Mouse (Mus musculus): ENCODE measurements at regions not wholly inside any gene's neighbourhood (a gene's known extent, or its start where the extent isn't known, plus 50 kb on each side); places are given as distances from the start of the nearest gene placed in this dataset.

- no peak for DNase-seq (ENCODE audit: low spot score in 2 of 2)
These were observed 231.7 kb downstream of the Btg1 start for GRCm38 (mm10) chr10:96848496-96848895.

GRCm38 (mm10) chr10:96860366-96860765, 243.6 kb downstream of the Btg1 start:
- no peak for DNase-seq (ENCODE audit: low spot score in 2 of 2)

DNA sequence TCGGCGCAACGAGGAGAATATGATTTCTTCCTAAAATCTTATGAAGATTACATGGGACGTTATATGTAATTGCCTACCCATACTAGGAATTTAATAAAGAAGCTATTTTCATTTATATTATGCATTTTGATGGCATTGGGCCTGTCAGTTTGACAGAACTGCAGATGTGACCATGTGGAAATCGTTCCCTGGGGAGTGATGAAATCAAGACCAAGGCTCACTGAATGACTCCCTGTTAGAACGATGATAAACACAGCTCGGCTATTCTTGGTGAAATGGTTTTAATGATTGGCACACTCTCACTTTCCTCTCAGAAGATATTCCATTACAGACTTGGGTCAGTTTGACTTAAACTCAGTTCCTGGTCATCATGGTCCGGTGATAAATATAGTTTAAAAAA, 246.4 kb downstream of the Btg1 start:
- no peak for DNase-seq (ENCODE audit: low spot score in 2 of 2)

DNA sequence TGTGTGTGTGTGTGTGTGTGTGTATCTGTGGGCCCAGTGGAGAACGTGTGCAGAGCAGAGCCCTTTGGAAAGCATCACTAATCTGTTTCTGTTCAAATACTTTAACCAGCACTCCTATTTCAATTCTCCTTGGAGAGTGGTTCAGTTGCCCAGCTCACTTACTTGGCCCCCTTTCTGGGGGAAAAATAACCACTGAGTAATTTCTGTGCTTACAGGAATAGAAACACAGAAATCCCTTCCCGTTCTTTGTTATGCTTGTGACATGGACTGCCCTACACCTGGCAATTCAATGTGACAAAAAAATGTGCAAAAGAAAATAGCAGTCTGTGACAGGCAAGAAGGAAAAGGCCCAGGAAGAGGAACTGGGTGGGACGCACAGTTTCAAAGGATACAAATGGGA, 249.7 kb downstream of the Btg1 start:
- DNase-seq (ENCODE audit: low spot score in 2 of 2): no peak

DNA sequence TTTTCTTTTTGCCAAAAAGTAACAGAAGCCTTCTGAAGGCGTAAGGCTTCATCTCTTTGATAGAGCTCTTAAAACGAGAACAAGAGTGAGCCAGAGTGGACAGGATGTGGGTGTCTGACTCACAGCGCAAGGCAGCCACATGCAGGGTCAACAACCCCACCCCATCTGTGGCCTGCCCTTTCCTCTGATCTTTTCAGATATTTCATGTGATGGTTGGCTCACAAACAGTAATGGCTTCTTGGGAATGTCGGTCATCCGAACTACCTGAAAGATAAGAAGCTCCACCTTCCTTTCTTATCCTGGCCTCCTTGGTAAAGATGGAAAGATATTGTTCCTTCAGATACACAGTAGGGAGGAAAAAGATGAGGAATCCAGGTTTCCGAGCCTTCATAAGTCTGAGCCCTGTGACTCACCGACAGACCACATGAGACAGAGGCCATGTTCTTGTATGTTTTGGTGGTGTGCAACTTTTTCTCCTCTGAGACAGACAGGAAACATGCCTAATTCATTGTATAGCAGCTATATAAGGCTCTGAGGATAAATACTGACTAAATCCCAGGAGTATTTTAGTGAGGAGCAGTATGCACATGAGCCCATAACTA, 254.9 kb downstream of the Btg1 start:
- no peak for DNase-seq (ENCODE audit: low spot score in 2 of 2)

GRCm38 (mm10) chr10:96874646-96875045, 257.8 kb downstream of the Btg1 start:
- no peak for DNase-seq (ENCODE audit: low spot score in 2 of 2)

DNA sequence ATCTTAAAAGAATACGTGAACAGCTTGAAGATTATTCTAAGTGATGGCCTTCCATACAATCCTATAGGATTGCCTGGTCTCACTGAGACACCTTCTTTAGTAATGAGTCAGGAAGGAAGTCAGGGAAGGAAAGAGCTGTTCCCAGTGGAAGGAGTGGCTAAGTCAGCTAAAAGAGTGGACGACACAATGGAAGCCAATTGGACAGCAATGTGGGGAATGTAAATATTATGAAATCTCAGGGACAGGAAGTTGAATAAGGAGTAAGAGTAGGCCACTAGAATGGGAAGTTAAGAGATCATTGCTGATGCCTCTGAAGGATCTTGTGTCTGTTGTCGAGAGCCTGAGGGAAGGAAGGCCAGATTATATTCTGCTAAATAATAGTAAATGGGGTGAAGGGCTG, 258.9 kb downstream of the Btg1 start:
- no peak for DNase-seq (ENCODE audit: low spot score in 2 of 2)

GRCm38 (mm10) chr10:96879425-96879824, 262.6 kb downstream of the Btg1 start:
- DNase-seq (ENCODE audit: low spot score in 2 of 2): no peak

DNA sequence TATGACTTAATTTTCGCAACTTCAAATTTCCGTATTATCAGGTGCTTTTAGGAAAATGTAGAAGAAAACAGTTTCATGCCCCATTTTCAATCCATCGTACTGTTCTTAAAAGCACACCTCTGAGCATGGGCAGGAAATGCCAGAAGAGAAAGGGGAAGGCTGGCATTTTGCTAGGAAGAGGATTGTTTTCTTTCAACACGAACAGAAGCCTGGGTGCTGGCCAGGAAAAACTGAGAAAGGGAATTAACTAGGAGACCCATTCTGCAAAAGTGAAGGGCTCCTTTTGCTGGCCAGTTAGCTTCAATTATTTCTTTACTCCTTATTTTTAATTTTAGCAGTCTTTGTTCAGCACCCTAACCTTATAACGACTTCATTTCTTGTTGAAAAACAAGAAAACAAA, 264.0 kb downstream of the Btg1 start:
- no peak for DNase-seq (ENCODE audit: low spot score in 2 of 2)

DNA sequence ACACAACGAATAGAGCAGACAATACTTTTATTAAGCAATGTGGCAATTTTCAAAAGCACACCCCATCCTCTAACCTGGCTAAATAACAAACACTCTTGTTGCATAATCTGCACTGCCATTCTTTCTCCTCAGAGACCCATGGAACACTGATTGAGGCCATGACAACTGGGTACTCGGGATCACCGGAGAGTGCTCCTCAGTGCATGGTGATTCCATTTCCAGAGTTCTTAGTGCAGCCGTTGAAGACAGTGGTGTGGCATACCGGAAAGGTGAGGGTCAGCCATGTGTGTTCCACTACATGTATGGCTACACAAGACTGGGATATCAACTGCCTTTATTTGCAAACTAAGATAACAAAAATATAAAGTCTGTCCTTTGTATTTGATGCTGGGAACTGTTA, 264.4 kb downstream of the Btg1 start:
- no peak for DNase-seq (ENCODE audit: low spot score in 2 of 2)

DNA sequence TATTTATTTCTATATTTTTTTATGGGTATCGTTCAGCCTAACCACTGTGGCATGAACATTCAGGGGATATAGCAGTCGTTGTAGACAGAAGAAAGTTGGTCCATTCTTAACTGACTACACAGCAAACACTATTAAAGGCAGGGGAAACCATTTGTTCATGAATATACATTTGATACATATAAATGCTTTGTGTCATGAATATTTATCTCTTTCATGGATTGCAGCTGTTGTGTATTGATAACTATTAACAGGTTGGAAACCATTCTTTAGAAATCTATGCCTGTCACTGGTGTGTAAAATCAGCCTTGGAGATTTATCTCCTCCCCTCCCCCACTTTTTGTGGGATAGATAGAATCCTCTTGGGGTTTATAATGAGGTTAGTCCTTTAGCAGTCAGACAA, 264.9 kb downstream of the Btg1 start:
- DNase-seq (ENCODE audit: low spot score in 2 of 2): no peak

DNA sequence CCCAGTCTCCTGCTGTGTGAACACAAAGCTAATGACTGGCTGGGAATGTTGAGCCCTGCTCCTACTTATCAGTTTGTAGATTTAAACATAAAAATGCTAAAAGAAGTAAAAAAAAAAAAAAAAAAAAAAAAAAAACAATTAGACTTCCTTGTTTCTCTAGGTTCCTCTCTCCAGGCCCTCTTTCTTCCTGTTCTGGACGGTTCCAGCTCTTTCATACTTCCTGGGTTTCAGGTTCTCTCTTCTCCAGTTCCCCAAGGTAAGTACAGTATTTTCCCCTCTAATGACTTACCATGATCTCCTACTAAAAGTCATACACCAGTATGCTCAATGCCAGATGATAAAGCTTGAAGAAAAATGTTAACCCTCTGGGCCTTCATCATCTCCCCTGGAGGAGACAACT, 284.3 kb downstream of the Btg1 start:
- no peak for DNase-seq (ENCODE audit: low spot score in 2 of 2)

DNA sequence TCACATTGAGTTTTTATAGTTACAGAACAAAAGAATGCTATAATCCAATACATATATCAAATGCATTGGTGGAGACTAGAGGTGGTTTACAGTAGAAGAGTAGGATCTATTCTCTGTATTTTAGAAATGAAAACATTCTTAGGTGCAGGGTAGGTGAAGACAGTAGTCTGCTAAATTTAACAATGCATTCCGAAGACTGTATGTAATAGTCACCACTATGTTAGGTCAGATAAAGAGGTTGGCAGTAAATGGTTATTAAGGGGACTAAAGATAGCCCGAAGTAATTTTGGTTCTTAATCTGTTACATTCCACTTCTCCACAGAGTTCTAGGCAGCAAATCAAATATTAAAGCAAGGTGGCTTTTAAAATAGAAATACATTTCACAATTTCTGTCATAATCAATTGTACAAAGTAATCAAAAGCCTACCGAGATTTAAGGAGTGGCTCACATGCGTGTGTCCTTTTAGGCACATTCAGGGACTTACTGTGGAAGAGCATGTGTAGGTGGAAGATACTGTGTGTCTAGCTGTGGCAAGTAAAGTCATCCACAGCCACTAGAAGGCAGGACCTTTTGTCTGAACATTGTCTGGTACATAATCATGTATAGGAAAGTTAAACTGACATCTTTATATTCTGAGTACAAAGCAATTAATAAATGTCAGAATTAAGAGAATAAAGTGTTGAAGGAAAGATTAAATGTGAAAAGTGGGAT, 288.4 kb downstream of the Btg1 start:
- DNase-seq (ENCODE audit: low spot score in 2 of 2): no peak

DNA sequence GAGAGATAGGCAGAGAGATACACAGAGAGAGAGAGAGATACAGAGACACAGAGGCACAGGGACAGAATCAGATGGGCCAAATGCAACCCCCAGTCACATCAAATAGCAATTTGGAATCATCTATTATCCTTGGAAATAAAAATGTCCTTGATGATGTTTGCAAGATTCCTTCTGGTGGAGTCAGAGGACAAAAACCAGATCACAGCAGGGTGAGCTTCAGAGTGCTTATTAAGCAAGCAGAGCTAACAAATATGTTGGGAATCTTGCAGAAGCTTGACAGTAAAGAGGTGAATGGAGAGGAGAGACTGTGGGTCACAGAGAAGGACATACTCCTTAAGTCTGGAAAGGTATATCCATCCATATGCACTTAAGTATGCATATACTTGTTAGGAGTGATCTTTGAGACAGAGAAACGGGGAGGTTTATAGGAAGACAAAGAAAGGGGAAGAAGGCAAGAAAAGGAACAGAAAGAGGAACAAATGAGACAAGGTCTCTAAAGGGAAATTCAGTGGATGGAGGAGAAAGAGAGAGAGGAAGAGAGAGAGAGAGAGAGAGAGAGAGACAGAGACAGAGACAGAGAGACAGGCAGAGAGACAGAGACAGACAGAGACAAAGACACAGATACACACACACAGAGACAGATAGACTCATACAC, 293.0 kb downstream of the Btg1 start:
- DNase-seq (ENCODE audit: low spot score in 2 of 2): no peak

GRCm38 (mm10) chr10:96921181-96921580, 304.4 kb downstream of the Btg1 start:
- no peak for DNase-seq (ENCODE audit: low spot score in 2 of 2)

- no peak for DNase-seq (ENCODE audit: low spot score in 2 of 2)
These were observed 307.5 kb downstream of the Btg1 start for GRCm38 (mm10) chr10:96924266-96924672.

DNA sequence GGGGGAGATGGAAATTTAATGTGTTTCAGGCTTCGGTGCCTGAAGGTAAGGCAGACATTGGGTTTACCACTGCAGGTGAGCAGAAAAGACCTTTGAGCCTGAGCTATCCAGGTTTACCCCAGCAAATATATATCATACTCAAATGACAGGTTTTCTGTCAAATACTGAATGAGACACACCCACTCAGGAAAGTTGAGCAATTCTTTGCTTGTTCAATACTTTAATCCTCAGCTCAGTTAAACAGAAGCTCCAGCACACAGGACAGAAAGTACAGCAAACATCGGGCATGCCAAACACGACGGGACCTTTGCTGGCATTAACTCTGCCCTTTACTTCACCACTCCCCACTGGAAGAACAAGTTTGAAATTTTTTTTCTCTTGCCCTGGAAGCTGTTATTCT, 307.9 kb downstream of the Btg1 start:
- DNase-seq (ENCODE audit: low spot score in 2 of 2): no peak

DNA sequence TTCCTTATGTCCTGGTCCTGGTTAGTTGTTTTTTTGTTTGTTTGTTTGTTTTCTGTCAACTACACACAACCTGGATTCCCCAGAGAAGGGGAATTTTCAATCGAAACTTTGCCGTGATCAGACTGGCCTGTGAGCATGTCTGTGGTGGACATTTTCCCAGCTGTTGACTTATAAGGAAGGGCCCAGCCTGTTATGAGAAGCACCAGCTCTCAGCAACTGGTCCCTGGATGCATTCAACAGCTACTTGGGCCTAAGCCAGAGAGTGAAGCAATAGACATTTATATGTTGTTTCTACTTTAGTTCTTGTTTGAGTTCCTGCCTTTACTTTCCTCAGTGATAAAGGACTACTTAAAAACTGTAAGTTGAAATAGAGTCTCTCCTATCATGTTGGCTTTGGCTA, 309.0 kb downstream of the Btg1 start:
- no peak for DNase-seq (ENCODE audit: low spot score in 2 of 2)

GRCm38 (mm10) chr10:96934661-96935060, 317.9 kb downstream of the Btg1 start:
- peak in 1 of 2 experiments; percentile 9 for DNase-seq (ENCODE audit: low spot score in 2 of 2)

DNA sequence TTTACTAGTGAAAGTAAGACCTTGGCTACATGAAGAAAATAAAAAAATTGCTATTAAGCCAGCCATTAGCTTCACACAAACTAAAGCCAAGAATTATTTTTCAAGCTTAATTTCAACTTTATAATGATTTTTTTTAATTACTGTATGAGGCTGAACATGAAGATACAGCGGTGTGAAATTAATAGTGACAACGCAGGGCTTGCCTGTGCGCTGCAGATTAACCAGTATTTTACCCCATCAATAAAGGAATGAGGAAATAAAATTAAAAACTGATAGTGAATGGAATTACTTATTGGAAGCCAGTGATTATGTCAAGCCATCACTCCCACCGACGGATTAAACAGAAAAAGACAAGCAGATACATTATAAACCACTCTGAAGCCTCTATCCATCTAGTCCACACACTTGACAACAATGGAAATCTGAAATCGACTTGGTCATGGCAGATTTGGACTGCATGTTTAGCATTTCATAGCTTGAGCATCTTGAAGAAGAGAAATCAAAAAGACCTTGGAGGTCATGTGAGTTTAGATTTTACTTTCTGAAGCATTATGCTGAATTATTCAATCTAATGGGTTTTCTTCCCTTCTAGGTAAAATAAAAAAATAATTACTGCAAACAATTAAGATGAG, 324.2 kb downstream of the Btg1 start:
- DNase-seq (ENCODE audit: low spot score in 2 of 2): no peak

GRCm38 (mm10) chr10:96944229-96944628, 327.4 kb downstream of the Btg1 start:
- DNase-seq (ENCODE audit: low spot score in 2 of 2): no peak

- no peak for DNase-seq (ENCODE audit: low spot score in 2 of 2)
These were observed 331.2 kb downstream of the Btg1 start for GRCm38 (mm10) chr10:96947971-96948370.

DNA sequence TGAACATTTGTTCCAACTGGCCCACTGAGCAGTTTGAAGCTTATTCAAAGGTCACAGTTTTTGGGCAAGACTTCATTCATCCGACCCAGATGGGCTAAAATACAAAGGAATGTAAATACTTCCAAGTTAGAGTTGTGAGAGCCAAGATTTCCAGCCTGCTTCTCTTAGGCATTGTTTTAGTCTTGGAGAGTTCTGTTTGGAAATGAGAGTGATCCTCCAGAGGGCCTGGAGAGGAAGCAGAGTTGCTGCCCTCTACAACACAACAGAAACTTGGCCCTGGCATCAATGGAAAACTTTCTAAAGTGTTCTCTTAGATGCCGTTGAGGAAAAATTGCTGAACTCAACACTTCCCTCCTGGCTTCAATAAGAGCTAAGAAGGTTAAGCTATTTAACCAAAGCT, 332.1 kb downstream of the Btg1 start:
- DNase-seq (ENCODE audit: low spot score in 2 of 2): no peak
